Mouse (Mus musculus): Measurements from ENCODE around the gene Gal3st1.
"Not testable (repeated sequence)": the region's sequence is repeated elsewhere in the genome, so short reads cannot be mapped to it uniquely, and the experiment has no call there.

DNA sequence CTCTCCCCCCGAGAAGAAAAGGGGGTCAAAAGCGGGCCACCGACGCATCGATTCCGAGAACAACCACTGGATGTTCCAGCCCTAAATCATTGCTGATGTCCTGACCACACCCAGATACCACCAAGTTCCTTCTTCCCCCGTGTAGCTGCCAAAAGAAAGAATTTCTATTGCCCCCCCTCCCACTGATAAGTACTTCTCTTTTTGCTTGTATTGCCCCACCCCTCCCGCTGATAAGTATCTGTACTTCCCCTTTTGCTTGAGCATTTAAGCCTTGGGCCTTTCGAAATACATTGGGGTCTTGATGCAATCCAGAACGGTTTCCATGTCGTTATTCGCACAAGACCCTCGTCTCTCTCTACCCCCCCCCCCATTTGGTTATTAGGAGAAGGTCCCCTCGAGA, 32.4 kb downstream of the Gal3st1 start:
- not testable (repeated sequence) for TF ChIP-seq CTCF, EP300 (IDR thresholded peaks at IDR 0.05; ENCODE audit: low read depth)

Measured in liver, postnatal 0 days (tissue).